Mouse (Mus musculus) right cerebral cortex, postnatal 36 days (tissue): ENCODE data around the gene Pgbd1.
"Not testable (repeated sequence)": the region's sequence is repeated elsewhere in the genome, so short reads cannot be mapped to it uniquely, and the experiment has no call there.

Experiments
- DNase-seq, 2 experiments: peaks; one replicate each; pipeline ENCODE4 v3.0.0; 2022; ENCODE audit warnings: low spot score in 2 of 2, mixed read lengths in 1 of 2

The Pgbd1 gene

GRCm38 (mm10) chr13:21440503-21441206 is at the start of gene Pgbd1:
TSS of gene Pgbd1 (minus strand) at chr13:21441058.
- peak; percentile 56 to 68 for DNase-seq

GRCm38 (mm10) chr13:21486881-21487280 is 46.0 kb upstream of the Pgbd1 start:
- no peak for DNase-seq

GRCm38 (mm10) chr13:21478759-21479670 is 38.2 kb upstream of the Pgbd1 start, which contains the start of the genes Zkscan4 and Gm10065:
TSS of gene Zkscan4 (plus strand) at chr13:21478907.
TSS of gene Gm10065 (minus strand) at chr13:21479441.
- peak; percentile 68 to 75 for DNase-seq

GRCm38 (mm10) chr13:21472427-21472826 is 31.6 kb upstream of the Pgbd1 start:
- no peak for DNase-seq

GRCm38 (mm10) chr13:21469097-21469496 is 28.2 kb upstream of the Pgbd1 start:
- DNase-seq = no peak

GRCm38 (mm10) chr13:21468061-21469019 is 27.5 kb upstream of the Pgbd1 start, which contains the start of gene Nkapl:
TSS of gene Nkapl (minus strand) at chr13:21468509.
- peak; percentile 65 to 73 for DNase-seq

GRCm38 (mm10) chr13:21467336-21467735 is 26.5 kb upstream of the Pgbd1 start:
- no peak for DNase-seq

GRCm38 (mm10) chr13:21462516-21462915 is 21.7 kb upstream of the Pgbd1 start:
- not testable (repeated sequence) for DNase-seq

- no peak for DNase-seq
Observed at GRCm38 (mm10) chr13:21456347-21456746, 15.5 kb upstream of the Pgbd1 start.

GRCm38 (mm10) chr13:21454133-21454532 is 13.3 kb upstream of the Pgbd1 start:
- DNase-seq = no peak

GRCm38 (mm10) chr13:21453449-21453848 is 12.6 kb upstream of the Pgbd1 start, which contains the start of gene Zscan26:
TSS of gene Zscan26 (minus strand) at chr13:21453730.
- peak; percentile 78 to 81 for DNase-seq

- DNase-seq = no peak
Observed at GRCm38 (mm10) chr13:21453042-21453441, 12.2 kb upstream of the Pgbd1 start.

- no peak for DNase-seq
Observed at GRCm38 (mm10) chr13:21447856-21448614, 7.2 kb upstream of the Pgbd1 start.

GRCm38 (mm10) chr13:21446796-21447195 is 5.9 kb upstream of the Pgbd1 start:
- no peak for DNase-seq

GRCm38 (mm10) chr13:21441207-21441572 is 332 bp upstream of the Pgbd1 start:
- DNase-seq = no peak

- no peak for DNase-seq
Observed at GRCm38 (mm10) chr13:21435476-21435875, 5.4 kb downstream of the Pgbd1 start.

- no peak for DNase-seq
Observed at GRCm38 (mm10) chr13:21427631-21428030, 13.2 kb downstream of the Pgbd1 start.

GRCm38 (mm10) chr13:21423301-21423700 is 17.6 kb downstream of the Pgbd1 start:
- DNase-seq = no peak

- DNase-seq = no peak
Observed at GRCm38 (mm10) chr13:21418865-21419264, 22.0 kb downstream of the Pgbd1 start.

GRCm38 (mm10) chr13:21417298-21418010 is 23.4 kb downstream of the Pgbd1 start:
- peak in 1 of 2 experiments; percentile 27 for DNase-seq
